Mouse (Mus musculus) forebrain, embryonic 15.5 days (tissue): ENCODE measurements around the gene Egfl7. TPM values are rescaled to one million over a fixed set of nuclear protein-coding genes. Genes with fewer than 3 reads are reported as not detected.

Source experiments
- ATAC-seq: fragments of 200-750 bp; cut with Nextera tagmentation; replicated peaks from 2 replicates; pipeline ENCODE4 v1.8.0; 2017; ENCODE audit warnings: mild to moderate bottlenecking, moderate TSS enrichment, moderate library complexity
- H3K27ac ChIP-seq: fragments of 300-500 bp; sonication (generic); replicated peaks from 2 replicates; pipeline ENCODE4 v1.5.1; 2015; ENCODE audit warnings: mild to moderate bottlenecking, inconsistent platforms
- H3K27me3 ChIP-seq: fragments of 300-500 bp; sonication (generic); 2 replicates; pipeline ENCODE4 v1.6.1; 2015; ENCODE audit warnings: inconsistent platforms
- H3K36me3 ChIP-seq: fragments of 300-500 bp; sonication (generic); 2 replicates; pipeline ENCODE4 v1.6.1; 2015; ENCODE audit warnings: mild to moderate bottlenecking, inconsistent platforms
- H3K4me1 ChIP-seq: fragments of 300-500 bp; sonication (generic); 2 replicates; pipeline ENCODE4 v1.6.1; 2015; ENCODE audit warnings: inconsistent platforms
- H3K4me2 ChIP-seq: fragments of 300-500 bp; sonication (generic); replicated peaks from 2 replicates; pipeline ENCODE4 v1.6.1; 2015; ENCODE audit warnings: mild to moderate bottlenecking, inconsistent platforms
- H3K4me3 ChIP-seq: fragments of 300-500 bp; sonication (generic); 2 replicates; pipeline ENCODE4 v1.5.1; 2015; ENCODE audit warnings: mild to moderate bottlenecking, inconsistent platforms
- H3K9ac ChIP-seq: fragments of 300-500 bp; sonication (generic); replicated peaks from 2 replicates; pipeline ENCODE4 v1.6.1; 2015; ENCODE audit warnings: mild to moderate bottlenecking, inconsistent platforms
- H3K9me3 ChIP-seq: fragments of 300-500 bp; sonication (generic); 2 replicates; pipeline ENCODE4 v1.6.1; 2016; ENCODE audit warnings: inconsistent platforms
- WGBS: fragments of 180-500 bp; shearing (Covaris S2); methylation state at CpG from one replicate; pipeline ENCODE4 v1.1.7; 2015; ENCODE audit warnings: mixed read lengths; 5-methylcytosine and 5-hydroxymethylcytosine counted together
- polyA plus RNA-seq: library from polyadenylated mRNA; unstranded; fragments of >200 nt; fragmentation: Nextera tagmentation; extraction: Ambion mirVana; gene quantifications from 2 replicates; pipeline ENCODE4 v1.2.1, GENCODE M21; 2015

The Egfl7 gene
- polyA plus RNA-seq, result 46.4 and 56.9 TPM in 2 replicates

DNA sequence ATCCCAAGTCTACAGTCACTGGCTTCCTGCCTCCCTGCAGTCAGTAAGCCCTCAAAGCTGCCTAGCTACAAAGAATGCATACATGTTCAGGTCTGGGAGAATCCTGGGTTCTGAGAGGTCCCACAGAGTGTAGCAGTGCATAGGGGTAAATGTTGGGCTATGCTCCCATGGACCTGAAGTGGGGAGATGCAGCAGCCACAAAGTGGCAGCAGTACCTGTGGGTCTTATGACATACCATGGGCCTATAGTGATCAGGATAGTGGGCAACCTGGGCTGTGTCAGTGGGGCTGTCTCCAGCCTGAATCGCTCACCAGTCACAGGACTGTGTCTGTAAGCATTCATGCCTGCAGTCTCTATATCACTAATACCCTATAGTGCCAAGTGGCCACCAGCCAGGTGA is at the start of gene Egfl7:
Gene Egfl7, plus strand, starts transcription at position 301 of the 400 bp plus-strand sequence.
- Histone ChIP-seq H3K4me3 (no peak within 1 kb of the TSS), H3K27ac (no peak within 1 kb of the TSS), H3K9me3 (no peaks in the 10 kb centered on the region), H3K4me1 (no peaks in the 10 kb centered on the region), H3K36me3 (no peaks in the 10 kb centered on the region), H3K9ac (no peak within 1 kb of the TSS), H3K4me2 (no peak within 1 kb of the TSS), H3K27me3 (no peaks in the 10 kb centered on the region)
- 93% methylated on average over 1 of the region's 1 CpGs for WGBS
- no peak for ATAC-seq

DNA sequence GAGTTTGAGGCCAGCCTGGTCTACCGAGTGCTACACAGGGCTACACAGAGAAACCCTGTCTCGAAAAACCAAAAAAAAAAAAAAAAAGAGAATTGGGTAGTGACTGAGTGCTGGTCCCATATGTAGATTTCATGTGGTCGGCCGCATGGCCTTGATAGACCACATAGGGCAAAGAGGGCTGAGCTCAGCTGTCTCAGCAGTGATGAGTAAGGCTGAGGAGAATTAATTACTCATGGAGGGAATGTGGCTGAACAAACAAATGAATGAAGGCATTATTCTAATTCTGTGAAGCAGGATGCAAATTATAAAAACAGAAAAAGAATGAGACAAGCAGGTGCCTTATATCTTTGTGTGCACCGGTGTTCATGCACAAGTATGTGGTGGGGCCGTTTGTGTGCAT is 48.0 kb upstream of the Egfl7 start:
- Histone ChIP-seq H3K4me3 (no peak overlapping the region), H3K4me1 (peaks cover 35% of the 10 kb centered on the region), H3K9ac (no peak overlapping the region), H3K36me3 (no peaks in the 10 kb centered on the region), H3K9me3 (no peaks in the 10 kb centered on the region), H3K4me2 (no peak overlapping the region), H3K27me3 (no peaks in the 10 kb centered on the region), H3K27ac (no peak overlapping the region)
- 56% methylated on average over 6 of the region's 6 CpGs for WGBS
- no peak for ATAC-seq

DNA sequence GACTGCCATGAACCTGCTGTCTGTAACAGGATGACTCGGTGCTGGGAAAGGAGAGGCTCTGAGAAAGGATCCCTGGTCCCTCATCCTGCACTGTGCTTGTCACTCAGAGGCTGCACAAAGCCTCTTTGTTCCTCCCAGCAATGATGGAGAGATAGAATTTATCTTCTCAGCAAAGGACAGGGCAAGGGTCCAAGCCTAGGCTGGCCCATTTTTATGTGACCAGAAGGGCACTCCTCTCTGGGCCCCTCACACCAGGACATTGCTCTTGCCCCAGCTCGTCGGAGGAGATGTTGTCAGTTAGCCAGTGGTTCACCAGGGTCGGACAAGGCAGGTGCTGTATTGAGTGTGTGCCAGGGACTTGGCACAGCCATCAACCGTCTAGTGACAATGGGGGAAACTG is 46.6 kb upstream of the Egfl7 start:
- no peaks in the 10 kb centered on the region for H3K27me3 ChIP-seq
- H3K27ac ChIP-seq, result peak overlapping the region; percentile 70
- ATAC-seq, result no peak
- H3K4me2 ChIP-seq, result no peak overlapping the region
- H3K36me3 ChIP-seq, result no peaks in the 10 kb centered on the region
- H3K9ac ChIP-seq, result no peak overlapping the region
- H3K9me3 ChIP-seq, result no peaks in the 10 kb centered on the region
- H3K4me3 ChIP-seq, result no peak overlapping the region
- 6% methylated on average over 5 of the region's 5 CpGs for WGBS
- H3K4me1 ChIP-seq, result peaks cover 35% of the 10 kb centered on the region

DNA sequence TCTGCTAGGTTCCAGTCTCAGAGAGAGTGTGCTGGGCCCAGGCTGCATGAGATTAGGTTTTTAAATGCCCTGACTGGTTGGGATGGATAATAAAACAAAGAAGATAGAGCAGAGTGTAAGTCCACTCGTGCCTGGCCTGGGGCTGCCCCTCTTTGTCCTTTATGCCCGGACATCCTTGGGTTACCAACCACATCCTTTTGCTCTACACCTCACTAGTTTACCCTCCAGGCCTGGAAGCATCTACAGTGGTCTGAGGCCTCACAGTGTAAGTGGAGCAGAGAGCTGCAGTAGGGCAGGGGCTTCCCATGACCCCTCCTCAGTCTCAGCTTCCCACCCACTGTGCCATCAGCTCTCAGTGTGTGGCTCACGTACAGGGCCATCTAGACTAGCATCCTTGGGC is 45.7 kb upstream of the Egfl7 start:
- no peaks in the 10 kb centered on the region for H3K27me3 ChIP-seq
- peaks cover 35% of the 10 kb centered on the region for H3K4me1 ChIP-seq
- no peak overlapping the region for H3K9ac ChIP-seq
- no peaks in the 10 kb centered on the region for H3K9me3 ChIP-seq
- H3K4me2 ChIP-seq, result no peak overlapping the region
- no peak overlapping the region for H3K4me3 ChIP-seq
- WGBS, result 82% methylated on average over 3 of the region's 3 CpGs
- no peak for ATAC-seq
- peak overlapping the region; percentile 70 for H3K27ac ChIP-seq
- H3K36me3 ChIP-seq, result no peaks in the 10 kb centered on the region

DNA sequence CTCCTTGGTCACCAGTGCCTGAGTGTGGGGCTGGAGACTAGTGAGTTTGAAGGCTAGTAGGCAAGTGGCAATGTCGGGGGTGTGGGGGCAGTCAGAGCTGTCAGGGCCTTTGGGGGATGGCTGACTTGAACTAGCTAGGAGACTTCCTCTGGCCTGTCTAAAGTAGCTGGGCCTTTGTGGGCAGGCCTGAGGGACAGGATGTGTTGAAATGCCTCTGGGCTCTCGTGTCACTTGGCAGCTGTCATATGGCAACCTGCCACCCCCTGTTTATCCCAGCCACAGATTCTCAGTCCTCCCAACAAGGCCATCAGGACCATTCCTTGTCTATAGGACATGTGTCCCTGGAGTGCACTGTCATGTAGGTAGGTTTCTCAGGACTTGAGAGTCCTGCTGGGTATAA is 45.2 kb upstream of the Egfl7 start:
- H3K9ac ChIP-seq, result no peak overlapping the region
- H3K9me3 ChIP-seq, result no peaks in the 10 kb centered on the region
- H3K27ac ChIP-seq, result peak overlapping the region; percentile 81; the same call in 1 of the 2 replicates
- H3K4me3 ChIP-seq, result no peak overlapping the region
- H3K4me2 ChIP-seq, result no peak overlapping the region
- peaks cover 35% of the 10 kb centered on the region for H3K4me1 ChIP-seq
- H3K36me3 ChIP-seq, result no peaks in the 10 kb centered on the region
- ATAC-seq, result no peak
- no peaks in the 10 kb centered on the region for H3K27me3 ChIP-seq
- WGBS, result 68% methylated on average over 2 of the region's 2 CpGs

DNA sequence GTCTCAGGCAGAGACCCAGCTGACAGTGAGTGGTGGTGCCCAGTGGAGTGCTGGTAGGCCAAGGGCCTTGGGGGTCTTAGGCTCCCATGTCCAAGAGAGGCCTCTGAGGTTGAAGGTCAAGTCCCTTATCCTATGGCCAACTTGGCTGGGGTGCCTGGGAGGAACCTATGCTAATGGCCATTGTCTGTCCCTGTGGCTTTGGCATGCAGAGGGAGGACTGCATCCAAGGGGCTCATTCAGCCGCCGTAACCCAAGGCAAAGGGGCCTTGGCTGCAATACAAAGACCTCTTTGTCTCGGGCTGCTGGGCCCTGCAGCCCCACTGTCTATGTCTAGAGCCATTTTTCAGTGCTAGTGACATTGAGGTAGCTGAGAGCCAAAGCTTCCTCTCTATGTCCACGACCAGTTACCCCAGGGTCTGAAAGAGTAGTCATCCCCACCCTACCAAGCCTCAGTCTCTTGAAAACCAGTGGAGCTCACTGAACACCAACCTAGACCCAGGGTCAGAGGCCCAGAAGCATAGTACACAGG is 44.2 kb upstream of the Egfl7 start:
- H3K36me3 ChIP-seq, result no peaks in the 10 kb centered on the region
- peak overlapping the region; percentile 81 for H3K27ac ChIP-seq
- no peak overlapping the region for H3K9ac ChIP-seq
- no peaks in the 10 kb centered on the region for H3K27me3 ChIP-seq
- no peak overlapping the region for H3K4me3 ChIP-seq
- no peak overlapping the region for H3K4me2 ChIP-seq
- H3K9me3 ChIP-seq, result no peaks in the 10 kb centered on the region
- WGBS, result 9% methylated on average over 4 of the region's 4 CpGs
- peak; percentile 62 for ATAC-seq
- peaks cover 39% of the 10 kb centered on the region for H3K4me1 ChIP-seq

DNA sequence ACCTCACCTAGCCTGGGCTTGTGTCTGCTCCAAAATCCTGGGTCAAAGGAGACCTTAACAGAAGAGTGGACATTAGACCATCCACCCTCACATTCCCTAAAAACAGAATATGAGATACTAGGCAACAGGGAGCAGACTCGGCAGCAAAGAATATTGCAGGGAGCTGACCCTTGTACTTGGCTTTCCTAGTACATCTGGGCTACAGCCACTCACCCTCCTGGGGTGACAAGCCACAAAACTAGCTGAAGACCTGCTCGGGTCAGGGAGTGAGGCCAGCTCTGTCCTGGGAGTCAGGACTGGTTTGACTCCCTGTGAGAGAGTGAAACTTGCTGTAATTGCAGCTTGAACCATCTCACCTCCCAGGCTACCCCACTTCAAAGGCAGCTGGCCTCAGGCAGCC is 40.3 kb upstream of the Egfl7 start:
- peaks cover 36% of the 10 kb centered on the region for H3K4me1 ChIP-seq
- H3K36me3 ChIP-seq, result no peaks in the 10 kb centered on the region
- H3K27me3 ChIP-seq, result no peaks in the 10 kb centered on the region
- WGBS, result 78% methylated on average over 2 of the region's 2 CpGs
- H3K27ac ChIP-seq, result no peak overlapping the region
- no peak overlapping the region for H3K4me2 ChIP-seq
- H3K9me3 ChIP-seq, result no peaks in the 10 kb centered on the region
- H3K4me3 ChIP-seq, result no peak overlapping the region
- no peak overlapping the region for H3K9ac ChIP-seq
- ATAC-seq, result no peak

DNA sequence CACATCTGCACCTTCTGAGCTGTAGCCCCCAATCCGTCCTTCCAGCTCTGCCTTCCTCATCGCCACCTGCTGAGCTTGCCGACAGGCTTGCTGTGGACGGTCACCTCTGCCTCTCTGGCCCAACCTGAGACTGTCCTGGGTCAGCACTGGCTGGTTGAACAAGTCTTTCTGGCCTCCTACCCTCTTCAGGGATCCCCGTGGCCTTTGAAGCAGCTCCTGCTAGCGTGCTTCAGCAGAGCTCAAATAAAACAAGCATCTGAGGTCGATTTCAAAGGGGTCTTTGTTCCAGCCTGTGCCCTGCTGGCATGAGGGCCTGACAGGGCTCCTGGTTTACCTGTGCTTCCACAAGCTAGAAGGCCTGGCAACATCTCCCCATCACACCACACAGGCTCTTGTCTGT is 39.1 kb upstream of the Egfl7 start:
- 23% methylated on average over 7 of the region's 7 CpGs for WGBS
- ATAC-seq, result no peak
- H3K27ac ChIP-seq, result peak overlapping the region; percentile 38; the same call in 1 of the 2 replicates

DNA sequence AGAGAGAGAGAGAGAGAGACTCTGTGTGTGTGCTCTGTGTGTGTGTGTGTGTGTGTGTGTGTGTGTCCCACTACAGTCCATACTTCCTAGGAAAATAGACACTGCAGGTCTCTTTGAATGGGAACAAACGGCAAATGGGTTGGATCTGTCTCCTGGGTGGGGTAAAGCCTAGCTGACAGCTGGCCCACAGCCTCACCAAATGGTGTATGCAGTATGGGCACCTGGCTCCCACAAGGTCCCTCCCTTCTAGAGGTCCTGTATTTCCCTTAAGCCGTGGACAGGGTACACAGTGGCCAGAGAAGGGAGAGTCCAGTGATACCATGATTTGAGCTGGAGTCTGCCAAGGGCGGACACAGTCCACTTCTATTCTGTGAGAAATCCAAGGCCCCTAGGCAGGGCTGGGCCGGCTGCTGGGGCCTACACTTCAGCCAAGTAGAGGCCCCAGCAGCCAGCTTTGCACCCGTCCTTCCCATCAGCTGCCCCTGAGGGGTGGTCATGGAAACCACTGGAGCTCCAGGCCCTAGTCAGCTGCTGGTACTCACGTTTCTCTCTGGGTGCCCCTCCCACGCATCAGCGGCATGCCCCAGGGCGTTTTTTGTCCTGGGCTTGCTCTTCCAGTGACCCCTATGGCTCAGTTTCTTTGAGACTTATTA is 38.4 kb upstream of the Egfl7 start:
- Histone ChIP-seq H3K9ac (no peak overlapping the region), H3K4me2 (no peak overlapping the region), H3K9me3 (no peaks in the 10 kb centered on the region), H3K27ac (0 out of 2 replicates have a peak overlapping the region, but pooled peaks have one; percentile 33), H3K4me1 (peaks cover 18% of the 10 kb centered on the region), H3K4me3 (no peak overlapping the region), H3K36me3 (no peaks in the 10 kb centered on the region), H3K27me3 (no peaks in the 10 kb centered on the region)
- 35% methylated on average over 9 of the region's 9 CpGs for WGBS
- peak; percentile 51; the same call in 1 of the 2 replicates for ATAC-seq

More for the DNA sequence above, 39.1 kb upstream of the Egfl7 start:
- no peaks in the 10 kb centered on the region for H3K27me3 ChIP-seq
- no peak overlapping the region for H3K9ac ChIP-seq
- H3K4me1 ChIP-seq, result peaks cover 24% of the 10 kb centered on the region
- no peaks in the 10 kb centered on the region for H3K9me3 ChIP-seq
- no peak overlapping the region for H3K4me3 ChIP-seq
- H3K36me3 ChIP-seq, result no peaks in the 10 kb centered on the region
- H3K4me2 ChIP-seq, result no peak overlapping the region

DNA sequence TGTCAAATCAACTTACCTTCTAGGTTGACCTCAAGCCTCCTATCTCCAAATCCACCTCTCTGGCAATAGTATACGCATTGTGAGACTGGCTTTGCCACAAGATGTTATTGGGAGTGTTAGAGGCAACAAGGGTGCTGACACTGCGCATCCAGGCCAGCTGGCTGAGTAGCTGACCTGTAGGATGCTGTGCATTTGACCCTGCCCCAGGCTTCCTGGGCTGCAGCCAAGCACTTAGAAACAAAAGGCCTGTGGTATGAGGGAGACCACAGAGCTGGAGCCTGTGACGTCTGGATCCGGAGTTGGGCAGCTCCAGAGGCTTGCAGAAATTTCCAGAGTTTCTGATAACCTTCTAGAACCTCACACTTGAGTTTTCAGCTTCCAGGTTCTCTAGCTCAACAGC is 36.7 kb upstream of the Egfl7 start:
- Histone ChIP-seq H3K9ac (no peak overlapping the region), H3K27ac (no peak overlapping the region), H3K36me3 (no peaks in the 10 kb centered on the region), H3K4me3 (no peak overlapping the region), H3K4me1 (peaks cover 18% of the 10 kb centered on the region), H3K4me2 (no peak overlapping the region), H3K9me3 (no peaks in the 10 kb centered on the region), H3K27me3 (no peaks in the 10 kb centered on the region)
- ATAC-seq, result no peak
- WGBS, result 68% methylated on average over 4 of the region's 4 CpGs

DNA sequence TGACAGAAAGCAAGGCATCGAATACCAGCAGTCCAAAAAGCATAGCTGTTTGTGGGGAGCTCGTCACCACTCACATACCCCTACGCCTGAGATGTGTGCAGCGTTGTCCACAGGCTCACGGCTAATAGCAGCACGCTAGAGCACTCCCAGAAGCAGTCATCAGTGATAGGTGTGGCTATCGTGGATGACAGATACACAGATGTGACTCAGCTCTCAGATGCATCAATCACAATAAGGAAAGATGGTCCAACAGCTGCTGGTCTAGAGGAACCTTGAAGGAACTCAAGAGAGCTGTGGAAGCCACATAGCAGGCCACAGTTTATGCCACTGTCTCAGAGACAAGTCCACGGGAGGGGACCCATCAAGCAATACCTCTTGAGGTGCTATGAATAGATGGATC is 36.0 kb upstream of the Egfl7 start:
- Histone ChIP-seq H3K9me3 (no peaks in the 10 kb centered on the region), H3K4me1 (peaks cover 18% of the 10 kb centered on the region), H3K27ac (no peak overlapping the region), H3K27me3 (no peaks in the 10 kb centered on the region), H3K4me3 (no peak overlapping the region), H3K36me3 (no peaks in the 10 kb centered on the region), H3K4me2 (no peak overlapping the region), H3K9ac (no peak overlapping the region)
- 92% methylated on average over 8 of the region's 8 CpGs for WGBS
- no peak for ATAC-seq

DNA sequence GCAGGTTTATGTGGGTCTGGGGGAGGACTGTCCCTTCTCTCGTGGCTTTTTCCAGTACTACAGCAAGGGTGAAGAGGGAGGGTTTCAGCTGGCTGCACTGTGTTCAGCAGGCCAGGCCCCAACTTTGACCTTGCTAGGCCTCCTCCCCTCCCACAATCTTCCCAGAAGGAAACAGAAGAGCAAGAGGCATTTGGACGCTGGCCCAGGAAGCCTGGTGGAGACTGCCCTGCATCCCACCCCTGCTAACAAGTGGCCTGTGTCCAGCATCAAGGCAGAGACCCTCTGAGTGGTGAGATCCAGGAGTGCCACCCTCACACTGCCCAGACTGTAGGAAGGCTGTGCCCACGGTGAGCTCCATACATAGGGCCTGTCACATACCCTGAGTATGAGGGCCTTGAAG is 35.5 kb upstream of the Egfl7 start:
- ATAC-seq, result no peak
- no peak overlapping the region for H3K4me2 ChIP-seq
- no peaks in the 10 kb centered on the region for H3K27me3 ChIP-seq
- H3K4me3 ChIP-seq, result no peak overlapping the region
- H3K36me3 ChIP-seq, result no peaks in the 10 kb centered on the region
- H3K27ac ChIP-seq, result no peak overlapping the region
- H3K4me1 ChIP-seq, result peaks cover 18% of the 10 kb centered on the region
- 74% methylated on average over 3 of the region's 3 CpGs for WGBS
- H3K9ac ChIP-seq, result no peak overlapping the region
- no peaks in the 10 kb centered on the region for H3K9me3 ChIP-seq

DNA sequence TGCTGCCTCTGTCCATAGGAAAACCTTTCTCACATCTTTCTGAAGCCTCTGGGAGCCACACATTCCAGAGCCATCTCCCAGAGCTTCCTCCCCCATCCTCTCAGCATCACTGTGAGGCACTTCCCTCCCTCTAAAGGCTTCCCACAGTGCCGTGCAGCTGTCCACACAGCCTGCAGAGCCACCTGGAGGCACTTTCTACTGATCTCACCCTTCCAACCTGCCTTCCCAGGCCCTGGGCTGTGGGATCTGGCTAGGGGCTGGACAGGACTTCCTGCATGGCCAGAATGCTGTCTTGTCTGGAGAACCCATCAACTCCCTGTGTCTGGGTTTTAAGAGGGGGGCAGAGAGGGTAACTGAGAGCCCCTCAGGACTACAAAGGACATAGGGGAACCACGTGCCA is 32.3 kb upstream of the Egfl7 start:
- Histone ChIP-seq H3K9me3 (no peaks in the 10 kb centered on the region), H3K4me2 (no peak overlapping the region), H3K36me3 (no peaks in the 10 kb centered on the region), H3K27me3 (no peaks in the 10 kb centered on the region), H3K4me3 (no peak overlapping the region), H3K4me1 (peaks cover 9% of the 10 kb centered on the region; the same call in 1 of the 2 replicates), H3K9ac (no peak overlapping the region), H3K27ac (no peak overlapping the region)
- 32% methylated on average over 2 of the region's 2 CpGs for WGBS
- ATAC-seq, result no peak
